Mouse (Mus musculus) forebrain, embryonic 16.5 days (tissue): Measurements from ENCODE around the gene Rcan1. TPM values are rescaled to one million over a fixed set of nuclear protein-coding genes. Genes with fewer than 3 reads are reported as not detected.

Experiments
- ATAC-seq: fragments of 200-750 bp; cut with Nextera tagmentation; 2 replicates; pipeline ENCODE4 v1.8.0; 2017; ENCODE audit warnings: mild to moderate bottlenecking, moderate library complexity
- H3K27ac ChIP-seq: fragments of 300-500 bp; sonication (generic); 2 replicates; pipeline ENCODE4 v1.5.1; 2014; ENCODE audit warnings: low read length, control low read depth
- H3K27me3 ChIP-seq: fragments of 300-500 bp; sonication (generic); replicated peaks from 2 replicates; pipeline ENCODE4 v1.6.1; 2014; ENCODE audit warnings: low read length; ENCODE audit not compliant: control insufficient read depth, insufficient read depth
- H3K36me3 ChIP-seq: fragments of 300-500 bp; sonication (generic); 2 replicates; pipeline ENCODE4 v1.6.1; 2014; ENCODE audit not compliant: control insufficient read depth, insufficient read depth
- H3K4me1 ChIP-seq: fragments of 300-500 bp; sonication (generic); replicated peaks from 2 replicates; pipeline ENCODE4 v1.6.1; 2014; ENCODE audit warnings: low read length; ENCODE audit not compliant: control insufficient read depth, insufficient read depth
- H3K4me2 ChIP-seq: fragments of 300-500 bp; sonication (generic); 2 replicates; pipeline ENCODE4 v1.6.1; 2014; ENCODE audit warnings: mild to moderate bottlenecking, low read length, control low read depth
- H3K4me3 ChIP-seq: fragments of 300-500 bp; sonication (generic); replicated peaks from 2 replicates; pipeline ENCODE4 v1.5.1; 2014; ENCODE audit warnings: mild to moderate bottlenecking, low read length, control low read depth
- H3K9ac ChIP-seq: fragments of 300-500 bp; sonication (generic); replicated peaks from 2 replicates; pipeline ENCODE4 v1.6.1; 2014; ENCODE audit warnings: low read depth, low read length, control low read depth
- H3K9me3 ChIP-seq: fragments of 300-500 bp; sonication (generic); 2 replicates; pipeline ENCODE4 v1.6.1; 2016; ENCODE audit warnings: low read length; ENCODE audit not compliant: control insufficient read depth
- WGBS: fragments of 180-500 bp; shearing (Covaris S2); extraction: QIAGEN DNeasy Blood & Tissue Kit; methylation state at CpG from one replicate; pipeline ENCODE4 v1.1.7; 2014; 5-methylcytosine and 5-hydroxymethylcytosine counted together
- polyA plus RNA-seq: library from polyadenylated mRNA; unstranded; fragments of >200 nt; fragmentation: Nextera tagmentation; extraction: Ambion mirVana; gene quantifications from 2 replicates; pipeline ENCODE4 v1.2.1, GENCODE M21; 2015

Gene Rcan1
- polyA plus RNA-seq, 1 experiment from 2014 or later: 50.7 TPM

DNA sequence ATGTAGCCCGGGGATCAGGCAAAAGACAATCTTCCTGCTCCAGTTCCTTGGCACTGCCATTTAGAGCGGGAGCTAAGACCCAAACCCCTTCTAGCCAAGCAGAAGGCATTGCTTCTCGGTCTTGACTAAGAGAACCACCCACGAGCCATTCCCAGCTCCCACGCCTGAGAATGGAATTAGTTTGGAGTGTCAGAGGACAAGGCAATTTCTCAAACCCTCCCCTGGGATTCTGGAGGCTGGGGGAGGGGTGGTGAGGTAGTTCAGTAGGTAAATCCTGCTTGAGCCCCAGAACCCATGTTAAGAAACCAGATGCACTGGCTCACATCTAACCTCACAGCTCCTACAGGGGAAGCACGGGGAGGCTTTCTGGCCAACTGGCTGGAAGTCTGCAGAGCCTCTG, 9.3 kb downstream of the Rcan1 start:
- no peak for ATAC-seq
- no peaks in the 10 kb centered on the region for H3K27me3 ChIP-seq
- H3K4me3 ChIP-seq: no peak overlapping the region
- H3K9ac ChIP-seq: no peak overlapping the region
- WGBS: 74% methylated on average over 6 of the region's 6 CpGs
- H3K9me3 ChIP-seq: no peaks in the 10 kb centered on the region
- no peak overlapping the region for H3K4me2 ChIP-seq
- no peaks in the 10 kb centered on the region for H3K36me3 ChIP-seq
- peaks cover 12% of the 10 kb centered on the region for H3K4me1 ChIP-seq
- H3K27ac ChIP-seq: no peak overlapping the region

DNA sequence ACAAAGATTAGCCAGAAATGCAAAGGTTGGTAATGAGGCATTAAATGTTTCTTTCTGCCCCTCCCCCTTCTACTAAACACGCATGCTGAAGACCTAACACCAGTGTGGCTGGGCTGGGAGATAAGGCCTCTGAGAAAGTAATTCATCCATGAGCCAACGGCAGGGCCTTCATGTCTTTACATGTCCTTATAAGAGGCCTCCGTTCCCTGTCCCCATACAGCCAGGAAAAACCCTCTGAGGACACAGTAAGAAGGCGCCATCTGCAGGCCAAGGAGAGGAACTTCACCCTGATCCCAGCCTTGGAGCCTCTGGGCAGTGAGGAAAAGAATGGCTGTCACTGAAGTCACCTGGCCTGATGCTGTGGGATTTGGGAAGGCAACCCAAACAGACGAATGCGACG, 13.1 kb downstream of the Rcan1 start:
- no peaks in the 10 kb centered on the region for H3K27me3 ChIP-seq
- H3K4me3 ChIP-seq: no peak overlapping the region
- H3K27ac ChIP-seq: no peak overlapping the region
- no peak overlapping the region for H3K9ac ChIP-seq
- ATAC-seq: peak; percentile 52; the same call in 1 of the 2 replicates
- no peaks in the 10 kb centered on the region for H3K9me3 ChIP-seq
- no peaks in the 10 kb centered on the region for H3K4me1 ChIP-seq
- no peak overlapping the region for H3K4me2 ChIP-seq
- no peaks in the 10 kb centered on the region for H3K36me3 ChIP-seq
- WGBS: 23% methylated on average over 7 of the region's 7 CpGs

DNA sequence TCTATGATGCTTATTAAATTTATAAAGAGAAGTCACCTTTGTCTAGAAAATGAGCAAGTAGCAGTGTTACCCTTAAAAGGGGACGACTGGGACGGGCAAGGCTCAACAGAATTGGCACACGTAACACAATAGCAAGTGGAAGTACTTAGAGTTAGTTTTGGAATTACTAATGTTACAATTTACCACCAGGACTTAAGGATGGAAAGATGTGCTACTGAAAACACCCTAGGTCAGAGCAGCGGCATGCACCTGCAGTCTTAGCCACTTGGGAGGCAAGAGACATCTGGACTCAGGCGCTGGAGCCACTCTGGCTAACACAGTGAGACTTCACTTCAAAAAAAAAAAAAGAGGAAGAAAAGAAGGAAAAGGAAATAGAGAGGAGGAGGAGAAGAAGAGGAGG, 14.7 kb downstream of the Rcan1 start:
- Histone ChIP-seq H3K4me2 (no peak overlapping the region), H3K4me1 (no peaks in the 10 kb centered on the region), H3K9ac (no peak overlapping the region), H3K27me3 (no peaks in the 10 kb centered on the region), H3K4me3 (no peak overlapping the region), H3K36me3 (no peaks in the 10 kb centered on the region), H3K9me3 (no peaks in the 10 kb centered on the region), H3K27ac (no peak overlapping the region)
- ATAC-seq: no peak
- 90% methylated on average over 5 of the region's 5 CpGs for WGBS

DNA sequence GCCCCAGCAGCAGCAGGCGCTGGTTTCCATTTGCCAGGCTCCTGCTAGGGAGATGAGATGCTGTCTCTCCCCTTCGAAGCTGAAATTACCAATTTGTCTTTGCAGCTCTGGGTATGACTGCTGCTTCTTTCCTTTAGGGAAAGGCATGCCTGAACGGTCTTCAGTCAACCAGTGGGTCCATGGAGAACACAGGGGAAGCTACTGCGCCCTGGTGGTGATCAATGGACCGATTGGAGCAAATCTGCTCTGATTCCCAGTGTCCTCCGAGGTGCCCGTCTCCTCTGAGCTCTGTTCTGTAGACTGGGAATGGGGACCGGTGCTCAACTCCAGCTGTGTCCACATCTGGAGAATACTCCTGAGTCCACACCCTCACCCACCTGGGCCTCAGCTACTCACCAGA, 15.2 kb downstream of the Rcan1 start:
- H3K27ac ChIP-seq: no peak overlapping the region
- H3K4me1 ChIP-seq: no peaks in the 10 kb centered on the region
- no peaks in the 10 kb centered on the region for H3K36me3 ChIP-seq
- no peak overlapping the region for H3K4me3 ChIP-seq
- no peaks in the 10 kb centered on the region for H3K9me3 ChIP-seq
- H3K4me2 ChIP-seq: no peak overlapping the region
- 78% methylated on average over 8 of the region's 8 CpGs for WGBS
- H3K27me3 ChIP-seq: no peaks in the 10 kb centered on the region
- ATAC-seq: no peak
- no peak overlapping the region for H3K9ac ChIP-seq

DNA sequence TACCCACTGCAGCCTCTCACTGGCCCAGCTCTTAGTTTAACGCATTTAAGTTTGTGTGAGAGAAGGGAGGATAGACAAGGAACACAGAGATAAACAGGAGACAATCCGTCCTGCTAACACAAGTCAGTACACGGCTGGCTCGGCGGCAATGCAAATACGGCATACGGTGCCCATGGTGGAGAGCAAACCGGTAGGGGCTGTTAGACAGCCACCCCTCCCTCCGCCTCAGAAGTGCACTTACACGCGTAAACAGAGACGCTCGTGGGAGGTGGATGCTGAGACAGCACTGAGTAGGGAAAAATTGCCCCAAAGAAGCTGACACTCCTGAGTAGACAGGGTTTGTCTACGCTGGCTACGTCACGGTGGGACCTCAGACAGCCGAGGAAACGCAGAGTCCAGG, 16.2 kb downstream of the Rcan1 start:
- H3K4me1 ChIP-seq: peaks cover 3% of the 10 kb centered on the region; the same call in 1 of the 2 replicates
- H3K27me3 ChIP-seq: no peaks in the 10 kb centered on the region
- H3K4me3 ChIP-seq: no peak overlapping the region
- no peaks in the 10 kb centered on the region for H3K36me3 ChIP-seq
- H3K9ac ChIP-seq: no peak overlapping the region
- H3K9me3 ChIP-seq: no peaks in the 10 kb centered on the region
- WGBS: 93% methylated on average over 18 of the region's 18 CpGs
- ATAC-seq: no peak
- no peak overlapping the region for H3K4me2 ChIP-seq
- H3K27ac ChIP-seq: no peak overlapping the region

DNA sequence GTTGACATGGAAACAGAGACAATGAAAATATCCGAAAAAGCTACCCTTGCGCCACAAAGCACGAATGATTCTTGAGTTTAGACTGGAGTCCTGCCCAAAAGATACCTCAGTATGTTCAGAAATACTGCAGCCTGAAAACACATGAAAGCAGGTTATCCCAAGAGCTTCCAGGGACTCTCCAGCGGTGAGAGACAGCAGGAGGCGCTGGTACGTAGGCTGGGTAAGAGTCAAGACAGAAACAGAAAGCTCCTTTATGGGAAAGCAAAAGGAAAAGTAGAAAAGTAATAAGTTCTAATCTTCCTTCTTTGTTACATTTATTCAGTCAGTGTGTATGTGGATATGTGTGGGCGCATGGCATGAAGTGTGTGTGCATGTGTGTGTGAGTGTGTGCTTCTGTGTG, 16.7 kb downstream of the Rcan1 start:
- peaks cover 3% of the 10 kb centered on the region; the same call in 1 of the 2 replicates for H3K4me1 ChIP-seq
- ATAC-seq: no peak
- no peaks in the 10 kb centered on the region for H3K36me3 ChIP-seq
- H3K9ac ChIP-seq: no peak overlapping the region
- H3K27ac ChIP-seq: no peak overlapping the region
- no peaks in the 10 kb centered on the region for H3K27me3 ChIP-seq
- no peak overlapping the region for H3K4me3 ChIP-seq
- no peak overlapping the region for H3K4me2 ChIP-seq
- 91% methylated on average over 7 of the region's 7 CpGs for WGBS
- H3K9me3 ChIP-seq: no peaks in the 10 kb centered on the region

DNA sequence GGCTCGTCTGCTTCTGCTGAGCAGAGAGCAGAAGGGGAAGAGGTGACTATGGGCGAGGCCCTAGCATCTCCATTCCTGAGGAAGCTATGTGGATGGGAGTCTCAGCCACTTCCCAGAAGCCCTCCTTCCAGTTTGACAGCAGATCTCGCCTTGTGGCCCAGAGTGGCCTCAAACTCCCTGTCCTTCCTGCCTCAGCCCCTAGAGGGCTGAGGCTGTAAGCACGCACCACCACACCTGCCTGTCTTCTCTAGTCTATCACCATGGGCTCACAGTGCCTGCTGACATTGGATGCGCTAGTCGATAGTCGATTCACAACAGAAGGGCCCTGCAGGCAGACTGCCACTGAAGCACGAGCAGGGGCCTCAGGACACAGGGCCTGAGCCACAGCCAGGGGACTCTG, 18.1 kb downstream of the Rcan1 start:
- Histone ChIP-seq H3K27ac (no peak overlapping the region), H3K36me3 (no peaks in the 10 kb centered on the region), H3K4me1 (peaks cover 3% of the 10 kb centered on the region; the same call in 1 of the 2 replicates), H3K9ac (no peak overlapping the region), H3K4me3 (no peak overlapping the region), H3K4me2 (no peak overlapping the region), H3K27me3 (no peaks in the 10 kb centered on the region), H3K9me3 (no peaks in the 10 kb centered on the region)
- 58% methylated on average over 8 of the region's 8 CpGs for WGBS
- ATAC-seq: no peak

DNA sequence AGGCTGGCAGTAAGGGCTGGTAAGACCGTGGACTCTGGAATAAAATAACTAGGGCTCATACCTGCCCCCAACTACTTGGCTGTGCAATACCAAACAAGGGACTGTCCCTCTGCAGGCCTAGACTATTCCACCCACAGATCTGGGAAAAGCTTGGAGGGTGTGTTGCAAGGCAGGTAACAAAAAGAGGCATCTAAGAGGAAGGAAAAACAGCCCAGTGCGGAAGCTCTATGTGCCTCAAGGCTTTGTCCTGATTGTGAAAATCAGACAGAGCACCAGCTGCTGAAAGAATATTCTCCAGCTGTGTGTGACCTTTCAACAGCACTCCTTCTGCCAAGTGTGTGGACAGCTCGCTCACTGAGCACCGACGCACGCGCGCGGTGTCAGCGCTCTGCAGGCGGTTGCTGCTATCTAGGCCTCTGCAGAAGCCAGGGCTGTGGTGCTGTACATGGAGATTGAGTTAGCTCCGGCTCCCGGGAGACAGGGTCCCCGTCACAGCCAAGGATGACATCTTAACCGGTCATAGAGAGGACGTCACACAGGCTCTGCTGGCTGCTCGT, 19.1 kb downstream of the Rcan1 start:
- ATAC-seq: no peak
- no peak overlapping the region for H3K4me2 ChIP-seq
- 91% methylated on average over 17 of the region's 17 CpGs for WGBS

DNA sequence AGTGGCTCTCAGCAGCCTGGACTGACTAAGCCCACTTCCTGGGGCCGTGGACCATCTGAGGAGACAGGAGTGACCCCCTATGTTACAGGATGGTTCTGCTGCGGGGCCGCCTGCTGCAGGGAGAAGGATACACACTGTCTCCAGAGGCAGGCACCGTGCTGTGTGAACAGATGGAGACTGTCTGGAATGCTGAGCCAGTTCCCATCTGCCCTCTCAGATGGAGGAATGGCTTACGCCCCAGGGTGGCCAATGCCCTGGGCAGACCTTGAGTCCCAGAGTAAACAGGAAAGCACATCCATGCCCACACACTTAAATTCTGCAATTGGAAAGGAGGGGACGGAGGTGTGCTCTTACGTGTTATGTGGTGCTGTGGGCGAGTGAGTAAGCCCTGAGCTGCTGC, 20.3 kb downstream of the Rcan1 start:
- Histone ChIP-seq H3K9ac (no peak overlapping the region), H3K4me1 (peaks cover 3% of the 10 kb centered on the region; the same call in 1 of the 2 replicates), H3K27ac (no peak overlapping the region), H3K36me3 (no peaks in the 10 kb centered on the region), H3K27me3 (no peaks in the 10 kb centered on the region), H3K4me3 (no peak overlapping the region), H3K9me3 (no peaks in the 10 kb centered on the region), H3K4me2 (no peak overlapping the region)
- 71% methylated on average over 8 of the region's 8 CpGs for WGBS
- 0 out of 2 replicates have a peak, but pooled peaks have one; percentile 41 for ATAC-seq

More for the DNA sequence above, 19.1 kb downstream of the Rcan1 start:
- no peak overlapping the region for H3K9ac ChIP-seq
- peaks cover 3% of the 10 kb centered on the region; the same call in 1 of the 2 replicates for H3K4me1 ChIP-seq
- no peak overlapping the region for H3K4me3 ChIP-seq
- no peak overlapping the region for H3K27ac ChIP-seq
- H3K36me3 ChIP-seq: no peaks in the 10 kb centered on the region
- H3K27me3 ChIP-seq: no peaks in the 10 kb centered on the region
- no peaks in the 10 kb centered on the region for H3K9me3 ChIP-seq

DNA sequence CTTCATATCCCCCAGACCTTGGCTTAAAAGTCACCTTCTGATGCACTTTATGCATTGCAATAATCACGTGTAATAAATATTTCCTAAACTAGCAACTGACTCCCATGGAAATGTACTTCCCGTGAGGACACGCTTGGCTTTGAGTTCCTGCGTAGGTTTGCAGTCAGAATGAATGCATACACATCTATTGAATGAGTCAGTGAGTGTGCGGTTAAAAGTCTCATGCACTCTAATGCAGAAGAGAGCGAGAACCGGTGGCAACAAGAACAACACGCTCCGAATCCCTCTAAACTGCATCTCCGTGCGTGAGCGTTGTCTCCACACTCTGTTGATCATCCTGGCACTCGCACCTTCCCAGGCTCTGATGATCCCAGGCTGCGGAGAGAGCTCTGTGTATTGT, 21.6 kb downstream of the Rcan1 start:
- no peak for ATAC-seq
- Histone ChIP-seq H3K9me3 (no peaks in the 10 kb centered on the region), H3K9ac (no peak overlapping the region), H3K27me3 (no peaks in the 10 kb centered on the region), H3K4me1 (peaks cover 3% of the 10 kb centered on the region; the same call in 1 of the 2 replicates), H3K36me3 (no peaks in the 10 kb centered on the region), H3K4me3 (no peak overlapping the region), H3K4me2 (no peak overlapping the region), H3K27ac (no peak overlapping the region)
- 95% methylated on average over 14 of the region's 14 CpGs for WGBS
